Mouse (Mus musculus) olfactory bulb, adult 2 months (tissue): Measurements from ENCODE around the gene Vmn1r47. TPM values are rescaled to one million over a fixed set of nuclear protein-coding genes. Genes with fewer than 3 reads are reported as not detected.
"Not testable (repeated sequence)": the region's sequence is repeated elsewhere in the genome, so short reads cannot be mapped to it uniquely, and the experiment has no call there.

Source experiments
- H3K27ac ChIP-seq: fragments of 200-500 bp; 2 replicates; pipeline ENCODE4 v1.5.1; 2012; ENCODE audit warnings: low read depth, low read length; ENCODE audit not compliant: insufficient read depth
- H3K4me1 ChIP-seq: fragments of 200-500 bp; 2 replicates; pipeline ENCODE4 v1.6.1; 2012; ENCODE audit warnings: low read length; ENCODE audit not compliant: control insufficient read depth, insufficient read depth
- H3K4me3 ChIP-seq: fragments of 200-500 bp; 2 replicates; pipeline ENCODE4 v1.5.1; 2012; ENCODE audit warnings: mild to moderate bottlenecking, low read depth, low read length, moderate library complexity; ENCODE audit not compliant: insufficient read depth
- CTCF ChIP-seq: fragments of 200-500 bp; IDR thresholded peaks from 2 replicates; pipeline ENCODE4 v1.5.1; 2012; ENCODE audit warnings: low read depth, mild to moderate bottlenecking, low read length, moderate library complexity; ENCODE audit not compliant: insufficient read depth
- POLR2A ChIP-seq: fragments of 200-500 bp; IDR thresholded peaks from 2 replicates; pipeline ENCODE4 v1.6.1; 2012; ENCODE audit warnings: mild to moderate bottlenecking, low read depth, low read length, moderate library complexity; ENCODE audit not compliant: insufficient read depth
- WGBS: fragments of 180-500 bp; shearing (Covaris S2); methylation state at CpG from one replicate; pipeline ENCODE4 v1.1.7; 2018; 5-methylcytosine and 5-hydroxymethylcytosine counted together
- polyA plus RNA-seq: library from polyadenylated mRNA; stranded (reverse); fragments of >200 nt; gene quantifications from 2 replicates; pipeline ENCODE4 v1.2.4, GENCODE M21; 2012; ENCODE audit warnings: low replicate concordance; ENCODE audit not compliant: missing spikeins, insufficient read depth, insufficient read length

Gene Vmn1r47
- polyA plus RNA-seq: not detected in 2 replicates

DNA sequence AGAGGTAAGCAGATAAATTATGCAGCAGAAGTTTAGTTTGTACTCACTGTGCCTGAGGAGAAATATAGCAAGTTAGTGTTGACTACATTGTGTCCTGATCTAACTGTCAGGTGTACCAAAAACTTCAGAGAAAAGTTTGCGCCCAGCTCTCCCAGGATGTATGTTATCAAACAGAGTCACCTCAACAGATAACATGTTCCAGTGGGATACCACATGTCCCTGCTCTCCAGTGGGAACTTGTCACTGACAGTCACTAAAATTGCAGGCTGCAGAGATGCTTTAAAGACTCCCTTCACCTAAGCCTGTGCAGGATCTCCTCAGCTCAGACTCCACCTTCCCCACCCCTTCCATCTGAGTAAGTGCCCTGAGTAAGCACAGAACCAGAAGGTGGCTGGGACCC is at the start of gene Vmn1r47:
Gene Vmn1r47, plus strand, starts transcription at position 301 of the 400 bp plus-strand sequence.
- not testable (repeated sequence) for H3K4me1 ChIP-seq, H3K27ac ChIP-seq, H3K4me3 ChIP-seq
- 94% methylated on average over 1 of the region's 1 CpGs for WGBS

DNA sequence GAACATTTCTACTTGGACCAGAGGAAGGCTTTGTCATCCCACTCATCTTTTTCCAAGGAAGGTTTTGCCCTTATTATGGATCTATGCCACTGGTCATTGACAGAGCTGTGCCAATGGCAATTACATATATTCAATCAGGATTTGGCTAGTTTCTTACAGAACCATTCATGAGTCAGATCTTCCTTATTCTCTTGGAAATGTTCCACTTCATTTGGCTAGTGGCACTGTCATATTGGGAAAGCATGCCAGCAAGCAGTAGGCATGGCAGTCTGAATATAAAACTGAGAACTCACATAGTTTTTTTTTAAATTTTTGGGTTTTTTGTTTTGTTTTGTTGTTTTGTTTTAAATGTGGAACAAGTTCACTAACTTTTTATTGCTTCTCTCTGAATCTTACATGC is 49.6 kb upstream of the Vmn1r47 start:
- H3K27ac ChIP-seq: no peak overlapping the region
- no peak for TF ChIP-seq CTCF
- no peak for TF ChIP-seq POLR2A
- no peaks in the 10 kb centered on the region for H3K4me1 ChIP-seq
- no peak overlapping the region for H3K4me3 ChIP-seq

DNA sequence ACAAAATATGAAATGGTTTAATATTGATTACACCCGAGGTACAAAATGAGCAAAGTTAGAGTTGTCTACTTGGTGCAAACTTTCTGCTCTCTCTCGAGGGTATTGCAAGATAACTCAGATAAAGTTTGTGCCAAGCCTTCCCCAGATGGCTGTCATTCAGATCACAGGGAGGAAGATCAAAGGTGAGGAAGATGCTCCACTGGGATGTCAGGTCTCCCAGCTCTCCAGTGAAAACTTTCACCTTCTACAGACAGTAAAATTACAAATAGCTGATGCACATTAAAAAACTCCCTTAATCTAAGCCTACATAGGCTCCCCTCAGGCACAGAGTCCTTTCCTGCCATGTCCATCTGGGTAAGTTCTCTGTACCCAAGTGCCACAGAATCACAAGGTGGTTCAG is 46.9 kb upstream of the Vmn1r47 start, which contains the start of gene Vmn1r46:
Gene Vmn1r46, plus strand, starts transcription at position 301 of the 400 bp plus-strand sequence.
- no peaks in the 10 kb centered on the region for H3K4me1 ChIP-seq
- H3K27ac ChIP-seq: no peak within 1 kb of the TSS
- no peak for TF ChIP-seq POLR2A
- 61% methylated on average over 2 of the region's 2 CpGs for WGBS
- no peak within 1 kb of the TSS for H3K4me3 ChIP-seq

DNA sequence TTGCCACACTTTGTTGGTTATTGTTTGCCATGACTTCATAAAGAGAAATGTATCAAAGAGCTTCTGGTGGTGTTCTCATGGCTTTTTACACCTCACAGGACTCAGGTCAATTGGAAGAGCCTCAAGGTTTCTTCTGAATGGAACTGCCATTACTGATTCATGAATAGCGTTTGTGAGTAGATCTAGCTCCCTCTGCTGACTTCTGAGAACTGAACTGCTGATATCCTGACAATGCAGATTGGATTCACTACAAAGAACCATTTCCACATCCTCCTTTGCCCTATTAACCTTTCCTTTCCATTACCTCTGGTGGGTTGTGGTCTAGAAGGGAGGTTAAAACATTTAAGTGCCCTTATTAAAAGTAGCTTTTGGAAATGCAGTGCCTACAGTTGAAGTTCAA is 30.0 kb upstream of the Vmn1r47 start:
- no peaks in the 10 kb centered on the region for H3K4me1 ChIP-seq
- WGBS: 26% methylated on average over 1 of the region's 1 CpGs
- TF ChIP-seq POLR2A: no peak
- TF ChIP-seq CTCF: no peak
- no peak overlapping the region for H3K27ac ChIP-seq
- no peak overlapping the region for H3K4me3 ChIP-seq

DNA sequence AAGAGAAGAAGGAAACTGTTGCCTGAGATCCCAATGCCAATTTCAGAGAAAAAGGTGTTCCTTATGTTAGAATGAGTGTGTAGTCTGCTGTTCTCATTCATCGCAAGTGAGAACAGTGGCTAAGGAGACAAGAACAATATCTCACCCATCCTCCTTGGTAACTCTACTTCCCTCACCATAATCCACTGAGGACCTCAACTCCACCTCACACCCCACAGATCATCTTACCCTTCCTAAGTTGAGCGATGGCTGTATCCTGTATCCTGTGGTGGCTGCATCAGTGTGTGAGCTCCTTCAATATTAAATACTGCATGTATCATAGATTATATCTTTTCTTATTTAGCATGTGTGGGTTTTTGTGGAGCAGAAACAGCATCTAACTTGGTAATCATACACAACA is 20.8 kb downstream of the Vmn1r47 start, which contains the start of gene Vmn1r48:
Gene Vmn1r48, minus strand, starts transcription at position 101 of the 400 bp plus-strand sequence.
- H3K27ac ChIP-seq, H3K4me3 ChIP-seq, H3K4me1 ChIP-seq: not testable (repeated sequence)
- no CpG with 5 or more reads among the region's 2 CpGs for WGBS

Other genes with a start within 250 kb of the Vmn1r47 start
- not detected in 2 replicates for gene Vmn1r42, start 139.7 kb upstream of the Vmn1r47 start, polyA plus RNA-seq
- gene Vmn1r43, start 139.7 kb upstream of the Vmn1r47 start, polyA plus RNA-seq: not detected in 2 replicates
- not detected in 2 replicates for gene Vmn1r44, start 132.5 kb upstream of the Vmn1r47 start, polyA plus RNA-seq
- not detected in 2 replicates for gene Vmn1r45, start 75.5 kb upstream of the Vmn1r47 start, polyA plus RNA-seq
- not detected in 2 replicates for gene Vmn1r46, start 46.8 kb upstream of the Vmn1r47 start, polyA plus RNA-seq
- not detected in 2 replicates for gene Vmn1r48, start 20.7 kb downstream of the Vmn1r47 start, polyA plus RNA-seq
- gene Vmn1r49, start 62.4 kb downstream of the Vmn1r47 start, polyA plus RNA-seq: not detected in 2 replicates
- not detected in 2 replicates for gene Vmn1r50, start 85.3 kb downstream of the Vmn1r47 start, polyA plus RNA-seq
- not detected in 2 replicates for gene Vmn1r51, start 106.4 kb downstream of the Vmn1r47 start, polyA plus RNA-seq
- gene Vmn1r52, start 158.7 kb downstream of the Vmn1r47 start, polyA plus RNA-seq: not detected in 2 replicates
- gene V1ra8, start 186.6 kb downstream of the Vmn1r47 start, polyA plus RNA-seq: not detected in 2 replicates
- gene Vmn1r53, start 208.3 kb downstream of the Vmn1r47 start, polyA plus RNA-seq: not detected in 2 replicates
- not detected in 2 replicates for gene Vmn1r54, start 230.2 kb downstream of the Vmn1r47 start, polyA plus RNA-seq